Mouse (Mus musculus): Measurements from ENCODE around the gene Gal3st3. TPM values are rescaled to one million over a fixed set of nuclear protein-coding genes. Genes with fewer than 3 reads are reported as not detected.
A peak's percentile ranks its signal among the peaks of the same experiment; 100 is the strongest.

The Gal3st3 gene
- polyA plus RNA-seq, 2 experiments = 0.03 to 0.04 TPM

GRCm38 (mm10) chr19:5306279-5306678 lies 8.1 kb downstream of the Gal3st3 start:
- H3K9ac ChIP-seq (replicated peaks) = no peak overlapping the region
- peak; percentile 45 for TF ChIP-seq CTCF (IDR thresholded peaks at IDR 0.05; ENCODE audit: low read depth)
- no peak for TF ChIP-seq EP300 (IDR thresholded peaks at IDR 0.05; ENCODE audit: low read depth)
- no peak overlapping the region for H3K4me2 ChIP-seq (ENCODE audit: low read depth)
- H3K4me3 ChIP-seq (ENCODE audit: insufficient read depth in 1 of 2, low read depth in 2 of 2, low read length in 2 of 2) = no peak overlapping the region
- no peak overlapping the region for H3K27ac ChIP-seq
- no peaks in the 10 kb centered on the region for H3K4me1 ChIP-seq (replicated peaks; ENCODE audit: control insufficient read depth in 2 of 2, insufficient read depth in 2 of 2, low read length in 1 of 2)
- no peaks in the 10 kb centered on the region for H3K36me3 ChIP-seq (replicated peaks; ENCODE audit: control insufficient read depth, insufficient read depth, low read depth)
- ATAC-seq (ENCODE audit: insufficient read depth) (no peak), DNase-seq (ENCODE audit: low read depth in 3 of 3, low spot score in 3 of 3) (no peak)
- peaks cover 16% of the 10 kb centered on the region for H3K27me3 ChIP-seq (ENCODE audit: control insufficient read depth, insufficient read depth, low read length)
- WGBS (ENCODE audit: insufficient replicate concordance) = 62% methylated on average over 6 of the region's 6 CpGs
- H3K9me3 ChIP-seq (ENCODE audit: control insufficient read depth, low read length) = no peaks in the 10 kb centered on the region

- no peak overlapping the region for H3K27ac ChIP-seq
- H3K27me3 ChIP-seq (ENCODE audit: control insufficient read depth, insufficient read depth, low read length) = peaks cover 16% of the 10 kb centered on the region
- peak overlapping the region in 1 of 2 experiments; percentile 17; a peak in 1 of 4 replicates for H3K4me3 ChIP-seq (ENCODE audit: insufficient read depth in 1 of 2, low read depth in 2 of 2, low read length in 2 of 2)
- ATAC-seq (ENCODE audit: insufficient read depth) (no peak), DNase-seq (ENCODE audit: low read depth in 3 of 3, low spot score in 3 of 3) (no peak)
- no peaks in the 10 kb centered on the region for H3K36me3 ChIP-seq (replicated peaks; ENCODE audit: control insufficient read depth, insufficient read depth, low read depth)
- TF ChIP-seq CTCF (IDR thresholded peaks at IDR 0.05; ENCODE audit: low read depth) (no peak), EP300 (IDR thresholded peaks at IDR 0.05; ENCODE audit: low read depth) (no peak)
- no peak overlapping the region for H3K9ac ChIP-seq (replicated peaks)
- WGBS (ENCODE audit: insufficient replicate concordance) = 32% methylated on average over 98 of the region's 98 CpGs
- no peaks in the 10 kb centered on the region for H3K9me3 ChIP-seq (ENCODE audit: control insufficient read depth, low read length)
- peak overlapping the region; percentile 28 for H3K4me2 ChIP-seq (ENCODE audit: low read depth)
- no peaks in the 10 kb centered on the region for H3K4me1 ChIP-seq (replicated peaks; ENCODE audit: control insufficient read depth in 2 of 2, insufficient read depth in 2 of 2, low read length in 1 of 2)
Observed at GRCm38 (mm10) chr19:5306968-5307734, 9.0 kb downstream of the Gal3st3 start.

GRCm38 (mm10) chr19:5309025-5309424 lies 10.9 kb downstream of the Gal3st3 start:
- DNase-seq (ENCODE audit: low read depth in 3 of 3, low spot score in 3 of 3) (peak in 2 of 3 experiments; percentile 16 to 27), ATAC-seq (ENCODE audit: insufficient read depth) (no peak)
- Histone ChIP-seq H3K36me3 (replicated peaks; ENCODE audit: control insufficient read depth, insufficient read depth, low read depth) (no peaks in the 10 kb centered on the region), H3K4me1 (replicated peaks; ENCODE audit: control insufficient read depth in 2 of 2, insufficient read depth in 2 of 2, low read length in 1 of 2) (no peaks in the 10 kb centered on the region), H3K27ac (no peak overlapping the region), H3K9me3 (ENCODE audit: control insufficient read depth, low read length) (no peaks in the 10 kb centered on the region), H3K9ac (replicated peaks) (no peak overlapping the region), H3K4me2 (ENCODE audit: low read depth) (no peak overlapping the region), H3K27me3 (ENCODE audit: control insufficient read depth, insufficient read depth, low read length) (peaks cover 16% of the 10 kb centered on the region), H3K4me3 (ENCODE audit: insufficient read depth in 1 of 2, low read depth in 2 of 2, low read length in 2 of 2) (no peak overlapping the region)
- 72% methylated on average over 7 of the region's 7 CpGs for WGBS (ENCODE audit: insufficient replicate concordance)
- TF ChIP-seq EP300 (IDR thresholded peaks at IDR 0.05; ENCODE audit: low read depth) (no peak), CTCF (IDR thresholded peaks at IDR 0.05; ENCODE audit: low read depth) (no peak)

- no peak for ATAC-seq (ENCODE audit: insufficient read depth)
- H3K4me2 ChIP-seq (ENCODE audit: low read depth) = no peak overlapping the region
- WGBS (ENCODE audit: insufficient replicate concordance) = 69% methylated on average over 8 of the region's 8 CpGs
- DNase-seq (ENCODE audit: low read depth in 3 of 3, low spot score in 3 of 3) = no peak
- H3K9me3 ChIP-seq (ENCODE audit: control insufficient read depth, low read length) = no peaks in the 10 kb centered on the region
- no peaks in the 10 kb centered on the region for H3K4me1 ChIP-seq (replicated peaks; ENCODE audit: control insufficient read depth in 2 of 2, insufficient read depth in 2 of 2, low read length in 1 of 2)
- no peak overlapping the region for H3K4me3 ChIP-seq (ENCODE audit: insufficient read depth in 1 of 2, low read depth in 2 of 2, low read length in 2 of 2)
- H3K27me3 ChIP-seq (ENCODE audit: control insufficient read depth, insufficient read depth, low read length) = no peaks in the 10 kb centered on the region
- no peak overlapping the region for H3K9ac ChIP-seq (replicated peaks)
- TF ChIP-seq EP300 (IDR thresholded peaks at IDR 0.05; ENCODE audit: low read depth) (no peak), CTCF (IDR thresholded peaks at IDR 0.05; ENCODE audit: low read depth) (no peak)
- no peaks in the 10 kb centered on the region for H3K36me3 ChIP-seq (replicated peaks; ENCODE audit: control insufficient read depth, insufficient read depth, low read depth)
- no peak overlapping the region for H3K27ac ChIP-seq
Observed at GRCm38 (mm10) chr19:5313189-5313588, 15.1 kb downstream of the Gal3st3 start.

GRCm38 (mm10) chr19:5323801-5324200 lies 25.7 kb downstream of the Gal3st3 start:
- no peaks in the 10 kb centered on the region for H3K9me3 ChIP-seq (ENCODE audit: control insufficient read depth, low read length)
- H3K4me1 ChIP-seq (replicated peaks; ENCODE audit: control insufficient read depth in 2 of 2, insufficient read depth in 2 of 2, low read length in 1 of 2) = no peaks in the 10 kb centered on the region
- no peaks in the 10 kb centered on the region for H3K36me3 ChIP-seq (replicated peaks; ENCODE audit: control insufficient read depth, insufficient read depth, low read depth)
- H3K4me2 ChIP-seq (ENCODE audit: low read depth) = no peak overlapping the region
- no peaks in the 10 kb centered on the region for H3K27me3 ChIP-seq (ENCODE audit: control insufficient read depth, insufficient read depth, low read length)
- no peak overlapping the region for H3K9ac ChIP-seq (replicated peaks)
- 39% methylated on average over 17 of the region's 17 CpGs for WGBS (ENCODE audit: insufficient replicate concordance)
- DNase-seq (ENCODE audit: low read depth in 3 of 3, low spot score in 3 of 3) (no peak), ATAC-seq (ENCODE audit: insufficient read depth) (no peak)
- TF ChIP-seq EP300 (IDR thresholded peaks at IDR 0.05; ENCODE audit: low read depth) (no peak), CTCF (IDR thresholded peaks at IDR 0.05; ENCODE audit: low read depth) (no peak)
- H3K4me3 ChIP-seq (ENCODE audit: insufficient read depth in 1 of 2, low read depth in 2 of 2, low read length in 2 of 2) = no peak overlapping the region
- no peak overlapping the region for H3K27ac ChIP-seq

Measured in liver, embryonic 14.5 days (tissue).